Mouse (Mus musculus): Measurements from ENCODE around the gene Tiam1.

Gene Tiam1

GRCm38 (mm10) chr16:89993991-89994825 lies 149.4 kb downstream of the Tiam1 start:
- WGBS = 76% methylated on average over 17 of the region's 17 CpGs

DNA sequence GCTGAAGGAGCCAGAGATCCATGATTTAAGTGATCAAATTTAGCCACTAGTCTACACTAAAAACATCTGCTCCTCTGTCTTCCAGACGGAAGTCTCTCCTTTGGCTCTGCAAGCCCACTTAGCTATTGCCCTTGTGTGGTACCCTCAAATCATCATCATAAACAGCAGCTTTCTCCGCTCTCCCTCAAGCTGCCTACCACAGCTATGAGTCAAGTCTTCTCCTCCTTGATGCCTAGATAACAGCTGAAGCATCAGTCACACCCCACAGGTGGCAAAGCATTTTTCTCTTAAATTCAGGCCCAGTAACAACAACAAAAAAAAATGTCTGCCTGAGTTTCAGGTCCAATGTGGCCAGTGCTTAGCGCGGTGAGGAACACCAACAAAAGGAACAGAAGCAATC lies 150.1 kb downstream of the Tiam1 start:
- 75% methylated on average over 4 of the region's 4 CpGs for WGBS

GRCm38 (mm10) chr16:89991701-89992152 lies 151.8 kb downstream of the Tiam1 start:
- 69% methylated on average over 12 of the region's 12 CpGs for WGBS

GRCm38 (mm10) chr16:89990288-89990955 lies 153.1 kb downstream of the Tiam1 start:
- 87% methylated on average over 5 of the region's 5 CpGs for WGBS

GRCm38 (mm10) chr16:89989816-89990215 lies 153.8 kb downstream of the Tiam1 start:
- 63% methylated on average over 10 of the region's 10 CpGs for WGBS

- 90% methylated on average over 18 of the region's 18 CpGs for WGBS
These were observed 156.8 kb downstream of the Tiam1 start for GRCm38 (mm10) chr16:89986672-89987362.

GRCm38 (mm10) chr16:89985702-89986481 lies 157.7 kb downstream of the Tiam1 start:
- 58% methylated on average over 20 of the region's 20 CpGs for WGBS

- 71% methylated on average over 11 of the region's 11 CpGs for WGBS
These were observed 163.4 kb downstream of the Tiam1 start for GRCm38 (mm10) chr16:89980075-89980744.

GRCm38 (mm10) chr16:89975441-89975840 lies 168.1 kb downstream of the Tiam1 start:
- 94% methylated on average over 9 of the region's 9 CpGs for WGBS

GRCm38 (mm10) chr16:89973814-89974712 lies 169.5 kb downstream of the Tiam1 start:
- 81% methylated on average over 16 of the region's 16 CpGs for WGBS

- 63% methylated on average over 15 of the region's 15 CpGs for WGBS
These were observed 170.6 kb downstream of the Tiam1 start for GRCm38 (mm10) chr16:89972854-89973487.

- WGBS = 94% methylated on average over 6 of the region's 6 CpGs
These were observed 171.6 kb downstream of the Tiam1 start for GRCm38 (mm10) chr16:89972018-89972417.

- 49% methylated on average over 6 of the region's 6 CpGs for WGBS
These were observed 175.5 kb downstream of the Tiam1 start for GRCm38 (mm10) chr16:89968058-89968457.

GRCm38 (mm10) chr16:89962876-89963275 lies 180.7 kb downstream of the Tiam1 start:
- WGBS = 93% methylated on average over 14 of the region's 14 CpGs

DNA sequence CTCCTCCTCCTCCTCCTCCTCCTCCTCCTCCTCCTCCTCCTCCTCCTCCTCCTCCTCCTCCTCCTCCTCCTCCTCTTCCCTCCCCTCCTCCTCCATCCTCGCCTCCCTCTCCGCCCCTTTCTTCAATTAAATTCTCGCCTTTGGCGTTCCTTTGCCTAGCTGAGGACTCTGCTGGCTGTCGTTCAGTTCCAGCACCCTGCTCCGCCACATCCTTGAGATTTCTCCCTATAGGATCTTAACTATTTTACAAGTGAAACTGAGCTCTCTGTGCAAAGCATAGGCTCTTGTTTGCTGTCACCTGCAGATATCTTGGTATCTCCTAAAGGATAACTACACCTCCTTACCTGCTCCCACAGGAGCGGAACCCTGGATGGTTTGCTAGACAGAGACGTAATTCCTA lies 182.7 kb downstream of the Tiam1 start:
- 16% methylated on average over 6 of the region's 8 CpGs for WGBS

- WGBS = under 1% methylated on average over 33 of the region's 33 CpGs
These were observed 183.2 kb downstream of the Tiam1 start for GRCm38 (mm10) chr16:89960186-89960878.

DNA sequence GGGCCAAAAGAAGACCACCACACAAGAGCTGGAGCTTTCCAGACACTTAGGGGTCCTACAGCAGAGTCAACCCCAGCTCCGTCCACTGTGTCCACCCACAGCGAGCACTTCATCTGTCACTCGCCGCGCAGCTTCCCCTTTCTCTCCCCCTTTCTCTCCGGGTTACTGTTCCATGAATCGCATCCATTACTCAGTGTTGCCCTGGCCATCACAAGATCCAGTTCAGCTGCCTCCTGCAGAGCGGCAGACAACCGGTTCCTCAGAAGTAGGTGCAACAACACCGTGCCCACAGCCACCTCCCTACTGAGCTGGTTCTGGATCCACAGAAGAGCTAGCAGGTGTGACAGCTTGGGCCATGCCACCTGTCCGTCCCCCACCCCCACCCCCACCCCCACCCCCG lies 184.6 kb downstream of the Tiam1 start:
- 48% methylated on average over 12 of the region's 12 CpGs for WGBS

DNA sequence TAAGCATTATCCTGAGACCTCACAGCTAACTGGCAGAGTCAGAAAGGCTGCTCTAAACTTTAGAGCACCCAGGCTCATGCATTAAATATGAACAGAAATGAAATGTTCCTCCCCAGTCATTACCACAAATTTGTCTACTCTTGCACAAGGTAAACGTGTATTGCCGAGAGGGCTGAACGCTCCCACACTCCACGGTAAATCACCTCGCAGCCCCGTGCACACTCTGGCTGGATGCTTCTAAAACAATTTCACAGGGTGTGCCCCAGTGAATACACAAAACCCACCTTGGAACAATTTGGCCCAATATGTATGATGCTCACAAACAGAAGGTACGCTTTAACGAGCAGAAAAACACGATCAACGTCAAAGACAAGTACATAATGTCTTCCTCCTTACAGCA lies 185.5 kb downstream of the Tiam1 start:
- WGBS = 75% methylated on average over 10 of the region's 10 CpGs

DNA sequence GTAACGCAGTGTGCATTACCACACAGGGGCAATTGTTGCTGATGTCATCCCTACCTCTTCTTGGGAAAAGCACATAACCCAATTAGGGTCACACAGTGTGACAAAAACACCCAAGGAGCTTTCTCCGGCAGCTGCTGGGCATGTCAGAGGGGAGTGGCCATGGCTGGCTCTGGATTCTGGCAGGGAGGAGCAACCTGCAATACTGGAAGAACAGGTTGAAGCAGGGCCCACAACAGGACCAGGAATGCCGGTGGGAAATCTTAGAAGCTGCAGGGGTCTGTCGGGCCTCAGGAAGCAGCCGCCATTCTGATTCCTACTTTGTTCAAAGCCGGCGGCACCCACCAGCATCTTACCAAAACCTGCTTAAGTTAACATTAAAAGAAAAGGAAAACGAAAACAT lies 189.0 kb downstream of the Tiam1 start:
- 81% methylated on average over 8 of the region's 8 CpGs for WGBS

Data from cerebral cortex, adult 2 months (tissue).